Mouse (Mus musculus) neural tube, embryonic 14.5 days (tissue): Measurements from ENCODE around the gene Rrp7a. TPM values are rescaled to one million over a fixed set of nuclear protein-coding genes. Genes with fewer than 3 reads are reported as not detected.

Experiments used
- ATAC-seq: fragments of 200-750 bp; cut with Nextera tagmentation; 2 replicates; pipeline ENCODE4 v1.8.0; 2017; ENCODE audit warnings: low read depth, mild to moderate bottlenecking, moderate TSS enrichment, moderate library complexity
- H3K27ac ChIP-seq: fragments of 300-500 bp; sonication (generic); 2 replicates; pipeline ENCODE4 v1.5.1; 2014; ENCODE audit warnings: low read depth, mild to moderate bottlenecking, control low read depth, low read length, moderate library complexity, mixed read lengths
- H3K27me3 ChIP-seq: fragments of 300-500 bp; sonication (generic); 2 replicates; pipeline ENCODE4 v1.6.1; 2014; ENCODE audit warnings: low read length; ENCODE audit not compliant: control insufficient read depth, insufficient read depth
- H3K36me3 ChIP-seq: fragments of 300-500 bp; sonication (generic); 2 replicates; pipeline ENCODE4 v1.6.1; 2014; ENCODE audit warnings: low read length, mixed read lengths; ENCODE audit not compliant: control insufficient read depth, insufficient read depth
- H3K4me1 ChIP-seq: fragments of 300-500 bp; sonication (generic); 2 replicates; pipeline ENCODE4 v1.6.1; 2014; ENCODE audit warnings: low read length; ENCODE audit not compliant: control insufficient read depth, insufficient read depth
- H3K4me2 ChIP-seq: fragments of 300-500 bp; sonication (generic); 2 replicates; pipeline ENCODE4 v1.6.1; 2014; ENCODE audit warnings: mild to moderate bottlenecking, low read depth, low read length, control low read depth
- H3K4me3 ChIP-seq: fragments of 300-500 bp; sonication (generic); 2 replicates; pipeline ENCODE4 v1.5.1; 2014; ENCODE audit warnings: low read depth, low read length, control low read depth, mixed read lengths
- H3K9ac ChIP-seq: fragments of 300-500 bp; sonication (generic); replicated peaks from 2 replicates; pipeline ENCODE4 v1.6.1; 2014; ENCODE audit warnings: low read depth, mild to moderate bottlenecking, control low read depth, low read length, mixed read lengths
- H3K9me3 ChIP-seq: fragments of 300-500 bp; sonication (generic); 2 replicates; pipeline ENCODE4 v1.6.1; 2016; ENCODE audit warnings: low read length; ENCODE audit not compliant: control insufficient read depth
- WGBS: fragments of 180-500 bp; shearing (Covaris S2); extraction: QIAGEN DNeasy Blood & Tissue Kit; methylation state at CpG from one replicate; pipeline ENCODE4 v1.1.7; 2014; 5-methylcytosine and 5-hydroxymethylcytosine counted together
- polyA plus RNA-seq: library from polyadenylated mRNA; unstranded; fragments of >200 nt; fragmentation: Nextera tagmentation; extraction: Ambion mirVana; gene quantifications from 2 replicates; pipeline ENCODE4 v1.2.1, GENCODE M21; 2014

Rrp7a gene
- polyA plus RNA-seq, 1 experiment from 2014 or later: 52.1 TPM

DNA sequence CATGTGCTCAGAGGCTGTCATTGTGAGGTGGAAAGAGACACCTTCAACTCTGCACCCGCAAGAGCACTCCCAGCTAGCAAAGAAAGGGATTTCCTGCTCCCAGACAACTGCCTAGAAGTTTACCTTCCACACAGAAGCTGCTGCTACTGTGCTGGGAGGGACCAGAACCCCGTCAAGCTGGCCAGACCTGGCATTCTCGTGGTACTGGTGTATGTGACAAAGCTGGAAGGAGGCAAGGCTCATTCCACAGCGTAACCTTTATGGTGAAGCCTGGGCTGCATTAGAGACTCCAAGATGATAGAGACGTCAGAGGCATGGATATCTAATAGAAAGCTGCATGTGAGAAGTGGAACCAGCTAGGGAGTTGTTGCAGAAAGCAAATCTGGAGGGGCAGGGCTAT is 2.0 kb upstream of the Rrp7a start:
- 70% methylated on average over 5 of the region's 5 CpGs for WGBS
- no peak for ATAC-seq
- peaks cover 30% of the 10 kb centered on the region for H3K36me3 ChIP-seq
- H3K4me3 ChIP-seq: no peak overlapping the region
- 0 out of 2 replicates have a peak, but pooled peaks cover 4% of the 10 kb centered on the region for H3K4me1 ChIP-seq
- no peak overlapping the region for H3K9ac ChIP-seq
- no peak overlapping the region for H3K27ac ChIP-seq
- H3K27me3 ChIP-seq: no peaks in the 10 kb centered on the region; the same call in 1 of the 2 replicates
- H3K9me3 ChIP-seq: no peaks in the 10 kb centered on the region
- no peak overlapping the region for H3K4me2 ChIP-seq

DNA sequence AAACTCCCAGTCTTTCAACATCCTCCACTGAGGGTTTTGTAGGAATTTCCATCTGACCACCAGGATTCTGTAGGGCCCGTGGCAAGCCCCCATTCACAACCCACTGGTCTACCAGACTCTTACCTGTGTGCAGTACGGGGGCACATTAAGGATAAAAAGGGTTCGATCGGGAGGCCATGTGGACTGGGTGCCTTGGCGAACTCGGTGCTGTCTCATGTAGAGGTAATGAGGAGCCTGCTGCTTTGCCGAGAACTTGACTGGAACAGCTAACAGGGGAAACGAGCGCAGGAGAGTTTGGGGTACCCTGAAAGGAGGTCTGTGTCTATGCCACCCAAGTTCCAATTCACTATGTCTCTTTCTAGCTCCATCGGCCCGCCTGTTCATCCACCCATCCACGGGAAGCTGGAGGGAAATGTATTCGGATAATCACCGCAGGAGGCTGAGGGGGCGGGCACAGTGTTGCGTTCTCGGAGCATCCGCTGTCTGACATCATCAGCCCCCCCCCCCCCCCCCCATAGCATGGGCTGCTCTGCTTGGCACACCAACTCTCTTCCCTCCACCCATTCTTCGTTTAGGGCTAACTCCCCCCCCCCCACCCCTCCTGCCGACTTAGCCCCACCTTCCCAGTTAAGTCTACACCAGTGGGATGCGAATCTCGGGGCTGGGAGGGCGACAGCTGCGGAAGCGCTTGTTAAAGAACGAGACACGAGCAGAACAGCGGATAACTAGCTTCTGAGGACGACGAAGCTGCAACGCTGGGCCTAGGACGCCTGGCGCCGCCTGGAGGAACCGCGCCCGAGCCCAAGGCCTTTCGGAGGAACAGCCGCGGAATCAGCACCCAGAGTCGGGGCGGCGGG is 664 bp downstream of the Rrp7a start:
- Histone ChIP-seq H3K27me3 (no peaks in the 10 kb centered on the region; the same call in 1 of the 2 replicates), H3K36me3 (peaks cover 20% of the 10 kb centered on the region), H3K4me2 (peak overlapping the region; percentile 63), H3K9me3 (no peaks in the 10 kb centered on the region), H3K4me1 (0 out of 2 replicates have a peak, but pooled peaks cover 4% of the 10 kb centered on the region), H3K27ac (peak overlapping the region; percentile 81), H3K9ac (peak overlapping the region; percentile 69), H3K4me3 (peak overlapping the region; percentile 75)
- peak; percentile 62 for ATAC-seq
- 4% methylated on average over 37 of the region's 43 CpGs for WGBS

DNA sequence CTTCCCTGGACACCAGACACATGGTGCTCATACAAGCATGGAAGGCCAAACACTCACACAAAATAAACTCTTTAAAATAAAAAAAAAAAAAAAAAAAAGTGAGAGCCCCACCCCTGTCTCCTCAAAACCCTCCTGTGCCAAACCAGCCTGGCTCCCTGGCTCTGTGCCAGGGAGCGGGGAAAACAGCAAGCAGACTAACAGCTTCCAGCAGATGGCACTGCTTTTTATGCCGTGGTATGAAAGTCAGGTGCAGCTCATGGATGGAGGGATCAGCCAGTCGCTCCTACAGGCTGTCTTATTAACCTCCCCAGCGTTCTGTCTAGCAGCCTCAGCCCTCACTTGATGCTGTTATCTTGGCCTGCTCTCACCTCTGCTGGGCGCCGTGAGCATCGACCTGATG is 4.2 kb downstream of the Rrp7a start:
- H3K4me1 ChIP-seq: peaks cover 9% of the 10 kb centered on the region; the same call in 1 of the 2 replicates
- no peaks in the 10 kb centered on the region for H3K9me3 ChIP-seq
- H3K9ac ChIP-seq: no peak overlapping the region
- no peaks in the 10 kb centered on the region; the same call in 1 of the 2 replicates for H3K27me3 ChIP-seq
- H3K36me3 ChIP-seq: peaks cover 9% of the 10 kb centered on the region; the same call in 1 of the 2 replicates
- no peak overlapping the region for H3K4me3 ChIP-seq
- no peak overlapping the region for H3K27ac ChIP-seq
- 61% methylated on average over 7 of the region's 7 CpGs for WGBS
- H3K4me2 ChIP-seq: no peak overlapping the region
- ATAC-seq: no peak

DNA sequence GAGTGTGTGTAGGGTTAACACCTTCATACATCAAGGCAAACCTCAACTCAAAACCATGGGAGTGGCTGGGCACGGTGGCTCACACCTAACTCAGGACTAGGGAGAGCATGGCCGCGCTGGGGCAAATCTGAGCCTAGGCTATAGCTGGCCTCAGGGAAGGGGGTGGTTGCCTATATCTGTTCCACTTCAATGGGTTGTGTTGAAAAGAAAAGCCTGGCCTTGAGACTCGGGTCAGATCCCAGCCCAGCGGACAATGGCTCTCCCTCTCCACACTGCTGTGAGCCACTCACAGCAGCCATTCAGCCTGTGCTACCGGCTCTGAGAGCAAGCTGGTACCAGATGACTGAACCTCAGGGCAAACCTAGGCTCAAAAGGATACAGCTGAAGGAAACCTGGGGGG is 7.5 kb downstream of the Rrp7a start:
- ATAC-seq: no peak
- Histone ChIP-seq H3K27me3 (no peaks in the 10 kb centered on the region), H3K4me2 (no peak overlapping the region), H3K4me1 (peaks cover 9% of the 10 kb centered on the region), H3K4me3 (no peak overlapping the region), H3K9ac (no peak overlapping the region), H3K9me3 (no peaks in the 10 kb centered on the region), H3K36me3 (peaks cover 9% of the 10 kb centered on the region; the same call in 1 of the 2 replicates), H3K27ac (no peak overlapping the region)
- WGBS: 53% methylated on average over 6 of the region's 6 CpGs

DNA sequence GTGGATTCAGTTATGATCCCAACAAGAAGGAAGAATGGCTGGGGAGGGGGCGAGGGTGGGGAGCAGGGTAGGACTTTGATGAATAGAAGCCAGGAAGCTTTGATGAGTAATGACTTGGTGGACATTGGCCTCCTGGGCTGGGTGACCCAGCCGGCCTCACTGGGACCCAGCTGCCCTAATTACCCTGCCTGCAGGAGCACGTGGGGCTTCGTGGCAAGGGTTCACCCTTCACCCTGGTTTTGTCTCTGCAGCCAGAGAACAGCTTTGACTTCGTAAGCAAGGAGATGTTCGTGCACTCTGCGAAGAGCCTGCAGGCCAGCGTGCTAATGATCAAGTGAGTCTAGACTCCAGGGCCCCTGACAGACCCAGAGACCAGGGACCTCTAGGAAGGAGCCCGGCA is 8.5 kb downstream of the Rrp7a start:
- Histone ChIP-seq H3K36me3 (peaks cover 9% of the 10 kb centered on the region; the same call in 1 of the 2 replicates), H3K9ac (0 out of 2 replicates have a peak overlapping the region, but pooled peaks have one; percentile 16), H3K4me2 (no peak overlapping the region), H3K4me1 (peaks cover 9% of the 10 kb centered on the region), H3K9me3 (no peaks in the 10 kb centered on the region), H3K4me3 (no peak overlapping the region), H3K27me3 (no peaks in the 10 kb centered on the region), H3K27ac (no peak overlapping the region)
- ATAC-seq: no peak
- whole genome bisulfite sequencing: 62% methylated on average over 9 of the region's 9 CpGs

DNA sequence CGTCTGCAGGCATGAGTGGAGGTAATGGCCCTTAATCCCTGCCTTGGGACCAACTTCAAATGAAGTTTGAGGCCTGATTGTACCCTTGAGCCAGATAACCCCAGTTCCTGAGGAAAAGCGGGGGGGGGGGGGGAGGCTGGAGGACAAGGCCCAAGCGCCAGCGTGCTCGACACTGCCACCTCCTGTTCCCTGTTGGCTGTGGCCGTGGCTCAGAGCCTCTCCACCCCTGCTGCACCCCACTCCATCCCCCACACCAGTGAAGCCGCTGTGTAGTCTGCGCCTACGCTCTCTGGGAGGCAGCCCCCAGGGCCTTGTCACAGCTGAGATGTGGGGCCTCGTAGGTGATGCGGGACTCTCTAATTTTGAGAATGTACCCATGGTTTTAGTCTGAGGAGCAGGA is 9.7 kb downstream of the Rrp7a start:
- Histone ChIP-seq H3K36me3 (peaks cover 9% of the 10 kb centered on the region; the same call in 1 of the 2 replicates), H3K4me3 (no peak overlapping the region), H3K4me2 (0 out of 2 replicates have a peak overlapping the region, but pooled peaks have one; percentile 16), H3K27ac (no peak overlapping the region), H3K9ac (0 out of 2 replicates have a peak overlapping the region, but pooled peaks have one; percentile 22), H3K9me3 (no peaks in the 10 kb centered on the region), H3K27me3 (no peaks in the 10 kb centered on the region), H3K4me1 (peaks cover 9% of the 10 kb centered on the region)
- WGBS: 11% methylated on average over 7 of the region's 11 CpGs
- peak; percentile 70; the same call in 1 of the 2 replicates for ATAC-seq

DNA sequence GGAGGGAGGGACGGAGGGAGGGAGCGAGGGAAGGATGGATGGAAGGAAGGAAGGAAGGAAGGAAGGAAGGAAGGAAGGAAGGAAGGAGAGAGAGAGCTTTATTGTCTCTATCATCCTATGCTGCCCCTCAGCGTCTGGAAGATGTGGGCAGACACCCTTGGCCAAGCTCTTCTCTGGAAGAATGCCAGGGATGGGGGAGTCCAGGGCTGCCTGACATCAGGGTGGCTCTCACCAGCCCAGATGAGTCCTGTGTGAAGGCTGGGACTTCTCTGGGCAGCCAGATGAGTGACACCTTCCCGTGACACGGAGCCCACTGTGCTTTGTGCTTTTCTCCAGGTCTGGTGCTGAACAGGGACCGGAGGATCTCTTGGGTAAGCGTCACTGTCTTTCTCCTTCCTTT is 10.7 kb downstream of the Rrp7a start:
- H3K9ac ChIP-seq: no peak overlapping the region
- no peak for ATAC-seq

DNA sequence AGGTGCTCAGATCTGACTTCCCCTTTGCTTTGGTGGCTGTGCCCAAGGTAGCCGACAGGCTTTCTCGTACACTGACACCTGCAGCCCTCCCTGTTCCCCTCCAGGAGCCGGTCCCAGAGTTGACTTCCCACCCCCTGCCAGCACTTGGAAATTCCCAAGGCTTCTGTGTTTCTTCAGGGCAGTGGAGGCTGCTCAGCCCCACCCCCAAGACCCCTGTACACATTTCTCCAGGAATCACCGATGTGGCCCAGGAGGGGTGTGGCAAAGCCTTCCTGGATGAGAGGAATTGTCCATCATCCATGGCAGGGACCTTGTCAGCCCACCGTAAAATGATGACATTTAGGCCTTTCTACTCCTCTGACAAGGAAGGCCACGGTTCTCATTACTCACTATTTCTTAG is 11.3 kb downstream of the Rrp7a start:
- H3K4me1 ChIP-seq: peaks cover 9% of the 10 kb centered on the region
- H3K9me3 ChIP-seq: no peaks in the 10 kb centered on the region
- no peaks in the 10 kb centered on the region for H3K36me3 ChIP-seq
- H3K27ac ChIP-seq: no peak overlapping the region
- no peaks in the 10 kb centered on the region for H3K27me3 ChIP-seq
- no peak overlapping the region for H3K4me2 ChIP-seq
- ATAC-seq: no peak
- no peak overlapping the region for H3K4me3 ChIP-seq
- H3K9ac ChIP-seq: no peak overlapping the region
- whole genome bisulfite sequencing: 58% methylated on average over 6 of the region's 6 CpGs

More for the DNA sequence above, 10.7 kb downstream of the Rrp7a start:
- Histone ChIP-seq H3K27me3 (no peaks in the 10 kb centered on the region), H3K9me3 (no peaks in the 10 kb centered on the region), H3K4me2 (no peak overlapping the region), H3K4me3 (no peak overlapping the region), H3K36me3 (no peaks in the 10 kb centered on the region), H3K4me1 (peaks cover 9% of the 10 kb centered on the region), H3K27ac (no peak overlapping the region)
- WGBS: 83% methylated on average over 5 of the region's 7 CpGs

DNA sequence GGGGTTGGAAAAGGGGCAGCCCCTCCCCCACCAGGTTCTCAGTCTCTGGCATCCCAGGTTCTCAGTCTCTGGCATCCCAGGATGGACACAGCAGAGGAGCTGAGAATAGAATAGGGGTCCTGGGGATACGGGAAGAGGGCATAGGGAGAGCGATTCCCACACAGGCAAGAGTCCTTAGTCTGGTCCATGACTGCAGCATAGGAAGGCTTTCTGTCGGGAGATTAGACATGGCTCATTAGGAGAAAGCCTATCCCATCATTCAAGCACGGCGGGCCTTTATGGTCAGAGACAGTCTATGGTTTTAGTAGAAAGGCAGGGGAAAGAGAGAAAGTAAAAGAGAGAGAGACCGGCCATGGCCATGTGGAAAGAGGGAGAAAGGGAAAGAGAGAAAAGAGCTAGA is 14.8 kb downstream of the Rrp7a start:
- no peak for ATAC-seq
- Histone ChIP-seq H3K27ac (no peak overlapping the region), H3K9ac (no peak overlapping the region), H3K4me3 (no peak overlapping the region), H3K27me3 (no peaks in the 10 kb centered on the region), H3K9me3 (no peaks in the 10 kb centered on the region), H3K4me2 (no peak overlapping the region), H3K36me3 (no peaks in the 10 kb centered on the region), H3K4me1 (no peaks in the 10 kb centered on the region)
- WGBS: 28% methylated on average over 6 of the region's 6 CpGs
